Mouse (Mus musculus) midbrain, embryonic 10.5 days (tissue): ENCODE data around the gene Gne. TPM values are rescaled to one million over a fixed set of nuclear protein-coding genes. Genes with fewer than 3 reads are reported as not detected.
A peak's percentile ranks its signal among the peaks of the same experiment; 100 is the strongest.

Source experiments
- DNase-seq: peaks from one replicate; pipeline ENCODE4 v3.0.0-alpha.2; 2017; ENCODE audit warnings: low spot score
- H3K27ac ChIP-seq: fragments of 300-500 bp; sonication (generic); replicated peaks from 2 replicates; pipeline ENCODE4 v1.5.1; 2016; ENCODE audit warnings: mild to moderate bottlenecking
- H3K27me3 ChIP-seq: fragments of 300-500 bp; sonication (generic); 2 replicates; pipeline ENCODE4 v1.6.1; 2016; ENCODE audit warnings: low read depth, mild to moderate bottlenecking; ENCODE audit not compliant: poor library complexity, severe bottlenecking
- H3K36me3 ChIP-seq: fragments of 300-500 bp; sonication (generic); 2 replicates; pipeline ENCODE4 v1.6.1; 2016; ENCODE audit warnings: mild to moderate bottlenecking, moderate library complexity
- H3K4me1 ChIP-seq: fragments of 300-500 bp; sonication (generic); 2 replicates; pipeline ENCODE4 v1.6.1; 2016
- H3K4me3 ChIP-seq: fragments of 300-500 bp; sonication (generic); 2 replicates; pipeline ENCODE4 v1.5.1; 2016; ENCODE audit warnings: mild to moderate bottlenecking, moderate library complexity
- H3K9me3 ChIP-seq: fragments of 300-500 bp; sonication (generic); replicated peaks from 2 replicates; pipeline ENCODE4 v1.6.1; 2016; ENCODE audit warnings: mild to moderate bottlenecking
- WGBS: fragments of 180-500 bp; shearing (Covaris S2); methylation state at CpG from one replicate; pipeline ENCODE4 v1.1.7; 2016; 5-methylcytosine and 5-hydroxymethylcytosine counted together
- polyA plus RNA-seq: library from polyadenylated mRNA; unstranded; fragments of >200 nt; fragmentation: Nextera tagmentation; extraction: Ambion mirVana; gene quantifications from 2 replicates; pipeline ENCODE4 v1.2.1, GENCODE M21; 2016

The Gne gene
- polyA plus RNA-seq, 1 experiment from 2014 or later, result 17.6 TPM

GRCm38 (mm10) chr4:44012376-44013367 lies 71.3 kb downstream of the Gne start:
- WGBS, result under 1% methylated on average over 77 of the region's 77 CpGs
- Histone ChIP-seq H3K9me3 (no peaks in the 10 kb centered on the region), H3K4me1 (peaks cover 28% of the 10 kb centered on the region), H3K4me3 (peak overlapping the region; percentile 100), H3K36me3 (peaks cover 14% of the 10 kb centered on the region; the same call in 1 of the 2 replicates), H3K27ac (peak overlapping the region; percentile 86), H3K27me3 (peaks cover 29% of the 10 kb centered on the region; the same call in 1 of the 2 replicates)
- DNase-seq, result peak; percentile 95

- H3K36me3 ChIP-seq, result peaks cover 14% of the 10 kb centered on the region; the same call in 1 of the 2 replicates
- H3K27ac ChIP-seq, result peak overlapping the region; percentile 86
- H3K4me3 ChIP-seq, result peak overlapping the region; percentile 100
- H3K27me3 ChIP-seq, result peaks cover 22% of the 10 kb centered on the region; the same call in 1 of the 2 replicates
- DNase-seq, result no peak
- 82% methylated on average over 3 of the region's 3 CpGs for WGBS
- H3K9me3 ChIP-seq, result no peaks in the 10 kb centered on the region
- peaks cover 28% of the 10 kb centered on the region for H3K4me1 ChIP-seq
Measured at GRCm38 (mm10) chr4:44011799-44012198, 72.2 kb downstream of the Gne start.

- 48% methylated on average over 2 of the region's 2 CpGs for WGBS
- Histone ChIP-seq H3K4me3 (no peak overlapping the region), H3K27ac (no peak overlapping the region), H3K27me3 (peaks cover 13% of the 10 kb centered on the region; the same call in 1 of the 2 replicates), H3K4me1 (peaks cover 25% of the 10 kb centered on the region), H3K36me3 (peaks cover 5% of the 10 kb centered on the region; the same call in 1 of the 2 replicates), H3K9me3 (no peaks in the 10 kb centered on the region)
- DNase-seq, result no peak
Measured at GRCm38 (mm10) chr4:44010893-44011292, 73.1 kb downstream of the Gne start.

- Histone ChIP-seq H3K36me3 (no peaks in the 10 kb centered on the region), H3K9me3 (no peaks in the 10 kb centered on the region), H3K27me3 (peaks cover 6% of the 10 kb centered on the region; the same call in 1 of the 2 replicates), H3K4me3 (no peak overlapping the region), H3K4me1 (peaks cover 23% of the 10 kb centered on the region), H3K27ac (no peak overlapping the region)
- 89% methylated on average over 1 of the region's 1 CpGs for WGBS
- no peak for DNase-seq
Measured at GRCm38 (mm10) chr4:44010176-44010575, 73.8 kb downstream of the Gne start.

DNA sequence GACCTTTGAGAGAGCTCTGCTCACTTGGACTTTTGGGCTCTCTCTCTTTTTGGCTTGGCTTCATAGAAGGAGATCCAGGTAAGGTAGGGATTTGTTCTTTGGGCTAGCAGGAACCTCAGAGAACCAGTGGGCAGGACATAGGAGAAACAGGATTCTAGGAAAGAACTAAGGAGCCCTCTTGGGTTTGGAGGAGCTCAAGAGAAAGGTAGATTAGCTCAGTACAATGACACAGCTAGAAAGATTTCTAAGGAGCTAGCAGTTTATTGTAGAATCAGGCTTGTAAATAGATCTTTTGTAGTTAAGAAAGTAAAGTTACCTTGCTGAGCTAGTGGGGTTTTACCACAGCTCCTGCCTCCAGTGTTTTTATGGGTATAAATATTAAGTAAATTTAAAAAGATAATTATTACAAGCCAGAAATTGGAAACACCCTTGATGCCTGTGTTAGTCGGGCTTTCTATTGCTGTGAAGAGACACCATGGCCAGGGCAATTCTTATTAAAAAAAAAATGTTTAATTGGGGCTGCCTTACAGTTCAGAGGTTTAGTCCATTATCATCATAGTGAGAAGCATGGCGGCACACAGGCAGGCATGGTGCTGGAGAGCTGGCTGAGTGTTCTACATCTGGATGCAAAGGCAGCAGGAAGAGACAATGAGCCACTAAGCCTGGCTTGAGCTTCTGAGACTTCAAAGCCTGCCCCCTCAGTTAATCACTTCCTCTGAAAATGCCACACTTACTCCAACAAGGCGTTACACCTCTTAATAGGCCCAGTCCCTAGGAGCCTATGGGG lies 79.2 kb downstream of the Gne start:
- H3K4me1 ChIP-seq, result no peaks in the 10 kb centered on the region
- no peak overlapping the region for H3K27ac ChIP-seq
- no peaks in the 10 kb centered on the region for H3K9me3 ChIP-seq
- 74% methylated on average over 3 of the region's 3 CpGs for WGBS
- H3K36me3 ChIP-seq, result no peaks in the 10 kb centered on the region
- no peaks in the 10 kb centered on the region for H3K27me3 ChIP-seq
- no peak overlapping the region for H3K4me3 ChIP-seq
- no peak for DNase-seq

- Histone ChIP-seq H3K4me1 (no peaks in the 10 kb centered on the region), H3K36me3 (no peaks in the 10 kb centered on the region), H3K27me3 (no peaks in the 10 kb centered on the region), H3K27ac (no peak within 1 kb of the TSS), H3K4me3 (no peak within 1 kb of the TSS), H3K9me3 (peaks cover 5% of the 10 kb centered on the region; the same call in 1 of the 2 replicates)
- DNase-seq, result no peak
- 91% methylated on average over 5 of the region's 5 CpGs for WGBS
Measured at GRCm38 (mm10) chr4:44004126-44004525, 79.9 kb downstream of the Gne start, which contains the start of gene Clta. Clta (plus strand) TSS chr4:44004452.

DNA sequence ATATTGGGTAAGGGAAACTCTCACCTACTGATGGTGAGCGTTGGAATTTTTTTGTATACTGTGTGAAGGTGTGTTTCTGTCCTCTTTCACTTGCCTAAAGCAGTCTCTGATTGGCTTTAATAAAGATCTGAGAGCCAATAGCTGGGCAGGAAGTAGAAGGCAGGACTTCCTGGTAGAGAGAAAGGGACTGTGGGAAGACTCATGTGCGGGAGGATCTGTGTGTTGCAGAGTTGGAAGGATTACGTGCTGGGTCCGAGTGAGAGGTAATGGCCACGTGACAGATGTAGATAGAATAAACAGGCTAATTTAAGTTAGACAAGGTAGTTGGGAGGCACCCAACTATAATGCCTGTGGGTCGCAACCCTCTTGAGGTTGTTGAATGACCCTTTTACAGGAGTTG lies 80.4 kb downstream of the Gne start:
- Histone ChIP-seq H3K9me3 (peaks cover 5% of the 10 kb centered on the region; the same call in 1 of the 2 replicates), H3K27me3 (no peaks in the 10 kb centered on the region), H3K36me3 (no peaks in the 10 kb centered on the region), H3K4me1 (no peaks in the 10 kb centered on the region), H3K27ac (no peak overlapping the region), H3K4me3 (no peak overlapping the region)
- 88% methylated on average over 6 of the region's 6 CpGs for WGBS
- DNase-seq, result no peak

DNA sequence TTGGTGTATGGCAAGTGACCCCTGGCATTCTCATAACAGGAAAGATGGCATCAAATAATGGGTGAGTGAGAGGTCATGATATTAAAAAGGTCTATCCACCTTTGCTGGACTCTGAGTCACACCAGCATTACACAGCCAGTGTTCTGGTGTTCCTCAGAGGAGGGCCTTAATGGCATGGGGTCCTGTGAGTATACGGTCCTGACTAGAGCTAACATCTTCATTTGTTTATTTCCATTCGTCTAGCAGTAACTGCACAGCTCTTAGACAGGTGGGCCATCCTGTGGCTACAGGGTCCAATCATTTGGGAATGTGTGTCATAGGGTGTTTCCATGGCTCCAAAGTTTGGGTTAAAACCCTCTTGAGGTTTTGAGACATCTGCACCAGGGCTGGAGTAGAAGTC lies 89.6 kb downstream of the Gne start:
- 77% methylated on average over 2 of the region's 2 CpGs for WGBS
- Histone ChIP-seq H3K9me3 (peaks cover 2% of the 10 kb centered on the region; the same call in 1 of the 2 replicates), H3K27me3 (no peaks in the 10 kb centered on the region), H3K4me3 (no peak overlapping the region), H3K4me1 (no peaks in the 10 kb centered on the region), H3K36me3 (no peaks in the 10 kb centered on the region), H3K27ac (no peak overlapping the region)
- no peak for DNase-seq

DNA sequence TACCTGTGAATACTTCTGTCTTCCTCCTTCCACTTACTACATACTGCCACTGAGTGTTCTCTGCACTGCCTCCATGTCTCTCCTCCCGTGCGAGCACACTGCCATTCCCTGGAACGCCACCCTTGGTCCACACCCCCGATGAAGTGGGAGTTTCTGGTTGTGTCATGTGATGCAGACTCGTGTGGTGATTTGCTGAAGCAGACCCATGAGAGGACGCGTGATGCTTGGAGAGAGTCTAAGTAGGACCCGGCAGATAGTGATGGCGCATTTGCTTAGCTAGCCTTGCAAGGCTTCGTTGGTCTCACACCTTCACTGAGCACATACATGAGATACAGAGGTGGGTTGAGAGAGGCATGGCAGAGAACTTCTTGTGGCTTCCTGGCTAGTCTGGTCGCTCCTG lies 90.9 kb downstream of the Gne start:
- Histone ChIP-seq H3K4me3 (no peak overlapping the region), H3K9me3 (no peaks in the 10 kb centered on the region), H3K4me1 (0 out of 2 replicates have a peak, but pooled peaks cover 3% of the 10 kb centered on the region), H3K27ac (no peak overlapping the region), H3K27me3 (no peaks in the 10 kb centered on the region), H3K36me3 (no peaks in the 10 kb centered on the region)
- 94% methylated on average over 11 of the region's 11 CpGs for WGBS
- DNase-seq, result no peak

GRCm38 (mm10) chr4:43988976-43989375 lies 95.0 kb downstream of the Gne start:
- H3K4me3 ChIP-seq, result no peak overlapping the region
- no peak for DNase-seq
- H3K9me3 ChIP-seq, result no peaks in the 10 kb centered on the region
- WGBS, result 90% methylated on average over 3 of the region's 3 CpGs
- H3K4me1 ChIP-seq, result 0 out of 2 replicates have a peak, but pooled peaks cover 3% of the 10 kb centered on the region
- no peak overlapping the region for H3K27ac ChIP-seq
- no peaks in the 10 kb centered on the region for H3K36me3 ChIP-seq
- peaks cover 22% of the 10 kb centered on the region for H3K27me3 ChIP-seq

DNA sequence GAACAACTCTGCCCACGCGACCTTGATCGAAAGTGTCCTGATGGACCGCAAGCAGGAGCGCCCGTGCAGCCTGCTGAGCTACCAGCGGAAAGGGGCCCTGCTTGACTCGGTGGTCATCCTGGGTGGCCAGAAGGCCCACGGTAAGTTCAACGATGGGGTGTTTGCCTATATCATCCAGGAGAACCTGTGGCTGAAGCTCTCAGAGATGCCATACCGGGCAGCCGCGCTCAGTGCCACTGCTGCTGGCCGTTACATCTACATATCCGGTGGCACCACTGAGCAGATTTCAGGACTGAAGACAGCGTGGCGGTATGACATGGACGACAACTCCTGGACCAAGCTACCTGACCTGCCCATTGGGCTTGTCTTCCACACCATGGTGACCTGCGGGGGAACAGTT lies 99.7 kb downstream of the Gne start:
- WGBS, result 90% methylated on average over 19 of the region's 19 CpGs
- no peaks in the 10 kb centered on the region for H3K36me3 ChIP-seq
- H3K27me3 ChIP-seq, result peaks cover 68% of the 10 kb centered on the region
- no peak overlapping the region for H3K27ac ChIP-seq
- H3K9me3 ChIP-seq, result no peaks in the 10 kb centered on the region
- H3K4me1 ChIP-seq, result peaks cover 8% of the 10 kb centered on the region
- no peak overlapping the region for H3K4me3 ChIP-seq
- no peak for DNase-seq
